Mouse (Mus musculus) midbrain, embryonic 12.5 days (tissue): ENCODE measurements at regions not wholly inside any gene's neighbourhood (a gene's known extent, or its start where the extent isn't known, plus 50 kb on each side); places are given as distances from the start of the nearest gene placed in this dataset.

Experiments
- ATAC-seq: fragments of 200-750 bp; cut with Nextera tagmentation; 2 replicates; pipeline ENCODE4 v1.8.0; 2017; ENCODE audit warnings: low read depth, moderate TSS enrichment, moderate library complexity; ENCODE audit not compliant: low FRiP score
- H3K27ac ChIP-seq: fragments of 300-500 bp; sonication (generic); replicated peaks from 2 replicates; pipeline ENCODE4 v1.5.1; 2016; ENCODE audit warnings: mild to moderate bottlenecking
- H3K27me3 ChIP-seq: fragments of 300-500 bp; sonication (generic); 2 replicates; pipeline ENCODE4 v1.6.1; 2016; ENCODE audit warnings: mild to moderate bottlenecking
- H3K36me3 ChIP-seq: fragments of 300-500 bp; sonication (generic); 2 replicates; pipeline ENCODE4 v1.6.1; 2016
- H3K4me1 ChIP-seq: fragments of 300-500 bp; sonication (generic); 2 replicates; pipeline ENCODE4 v1.6.1; 2016
- H3K4me2 ChIP-seq: fragments of 300-500 bp; sonication (generic); replicated peaks from 2 replicates; pipeline ENCODE4 v1.6.1; 2016; ENCODE audit warnings: mild to moderate bottlenecking, moderate library complexity
- H3K4me3 ChIP-seq: fragments of 300-500 bp; sonication (generic); 2 replicates; pipeline ENCODE4 v1.5.1; 2016; ENCODE audit warnings: mild to moderate bottlenecking
- H3K9ac ChIP-seq: fragments of 300-500 bp; sonication (generic); replicated peaks from 2 replicates; pipeline ENCODE4 v1.6.1; 2016; ENCODE audit warnings: mild to moderate bottlenecking, moderate library complexity
- H3K9me3 ChIP-seq: fragments of 300-500 bp; sonication (generic); 2 replicates; pipeline ENCODE4 v1.6.1; 2016; ENCODE audit warnings: mild to moderate bottlenecking
- WGBS: fragments of 180-500 bp; shearing (Covaris S2); methylation state at CpG from one replicate; pipeline ENCODE4 v1.1.7; 2016; 5-methylcytosine and 5-hydroxymethylcytosine counted together

DNA sequence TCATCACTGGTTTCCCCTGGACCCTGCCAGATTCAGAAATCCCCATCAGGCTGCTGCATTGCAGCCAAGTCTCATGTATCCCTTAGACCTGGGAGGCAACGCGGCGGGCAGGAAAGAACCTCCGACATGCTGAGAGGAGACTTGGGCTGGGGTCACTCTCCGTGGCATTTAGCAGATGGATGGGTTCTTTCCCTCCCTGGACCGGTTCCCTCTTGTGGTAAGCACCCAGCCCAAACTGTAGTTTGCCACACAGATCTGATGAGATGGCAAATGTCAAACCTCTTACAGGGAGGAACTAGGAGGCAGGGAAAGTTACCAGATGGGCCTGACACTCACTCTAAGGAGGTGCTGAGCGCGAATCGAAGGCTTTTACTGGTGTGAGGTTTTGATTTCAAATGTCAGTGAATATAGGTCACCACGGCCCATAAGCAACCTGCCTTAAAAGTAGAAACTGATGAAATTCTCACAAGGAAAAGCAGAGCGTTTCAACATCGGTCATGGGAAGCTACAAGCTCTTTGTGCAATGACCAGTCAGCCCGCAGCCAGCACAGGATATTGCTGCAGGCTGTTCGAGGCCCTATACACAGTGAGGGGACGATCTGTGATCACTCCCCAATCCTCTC, 199.9 kb upstream of the Lpp start:
- WGBS, result 80% methylated on average over 15 of the region's 15 CpGs
- no peaks in the 10 kb centered on the region for H3K27me3 ChIP-seq
- ATAC-seq, result no peak
- no peak overlapping the region for H3K27ac ChIP-seq
- H3K9ac ChIP-seq, result no peak overlapping the region
- H3K4me1 ChIP-seq, result no peaks in the 10 kb centered on the region
- H3K4me3 ChIP-seq, result no peak overlapping the region
- H3K9me3 ChIP-seq, result no peaks in the 10 kb centered on the region
- no peak overlapping the region for H3K4me2 ChIP-seq
- H3K36me3 ChIP-seq, result no peaks in the 10 kb centered on the region

DNA sequence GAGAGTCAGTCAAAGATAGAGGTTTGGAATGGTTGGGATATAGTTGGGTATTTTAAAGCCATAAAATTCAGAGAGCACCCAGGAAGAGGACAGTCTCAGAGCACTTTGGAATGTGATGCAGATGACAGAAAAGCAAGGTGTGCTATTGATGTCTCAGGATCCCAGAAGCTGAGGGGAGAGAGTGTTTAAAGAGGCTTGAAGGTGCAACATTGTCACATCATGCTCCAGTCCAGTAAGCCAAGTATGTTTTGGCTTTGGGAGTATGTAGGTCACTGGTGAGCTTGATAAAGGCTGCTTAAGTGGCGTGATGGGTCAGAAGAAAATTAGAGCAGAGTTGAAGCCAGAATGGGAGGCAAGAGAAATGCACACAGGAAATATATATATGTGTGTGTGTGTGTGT, 201.3 kb upstream of the Lpp start:
- WGBS, result 93% methylated on average over 1 of the region's 1 CpGs
- no peak overlapping the region for H3K4me3 ChIP-seq
- H3K9ac ChIP-seq, result no peak overlapping the region
- H3K4me1 ChIP-seq, result no peaks in the 10 kb centered on the region
- no peak overlapping the region for H3K4me2 ChIP-seq
- ATAC-seq, result no peak
- no peak overlapping the region for H3K27ac ChIP-seq
- H3K36me3 ChIP-seq, result no peaks in the 10 kb centered on the region
- no peaks in the 10 kb centered on the region for H3K9me3 ChIP-seq
- no peaks in the 10 kb centered on the region for H3K27me3 ChIP-seq

DNA sequence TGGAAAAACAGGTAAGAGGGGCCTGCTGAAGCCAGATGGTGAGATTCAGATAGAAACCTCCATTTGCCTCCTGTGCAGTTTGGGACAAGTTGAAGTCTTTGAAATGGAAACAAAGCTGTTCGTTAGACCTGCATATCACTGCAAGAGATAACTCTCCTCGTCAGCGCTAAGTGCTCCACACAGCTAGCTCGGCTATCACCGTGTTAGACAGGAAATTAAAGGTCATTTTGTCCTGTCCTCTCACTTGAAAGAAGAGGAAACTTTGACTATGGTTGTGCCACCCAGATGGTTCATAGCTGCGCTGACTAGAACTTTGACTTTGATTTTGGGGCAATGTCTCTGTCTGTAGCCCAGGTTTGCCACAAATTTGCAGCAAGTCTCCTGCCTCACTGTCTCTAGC, 198.5 kb upstream of the Bcl6 start:
- no peak overlapping the region for H3K4me3 ChIP-seq
- WGBS, result 86% methylated on average over 6 of the region's 6 CpGs
- no peak overlapping the region for H3K27ac ChIP-seq
- no peaks in the 10 kb centered on the region for H3K4me1 ChIP-seq
- no peak overlapping the region for H3K9ac ChIP-seq
- no peaks in the 10 kb centered on the region for H3K36me3 ChIP-seq
- H3K9me3 ChIP-seq, result no peaks in the 10 kb centered on the region
- ATAC-seq, result no peak
- no peaks in the 10 kb centered on the region for H3K27me3 ChIP-seq
- H3K4me2 ChIP-seq, result no peak overlapping the region

DNA sequence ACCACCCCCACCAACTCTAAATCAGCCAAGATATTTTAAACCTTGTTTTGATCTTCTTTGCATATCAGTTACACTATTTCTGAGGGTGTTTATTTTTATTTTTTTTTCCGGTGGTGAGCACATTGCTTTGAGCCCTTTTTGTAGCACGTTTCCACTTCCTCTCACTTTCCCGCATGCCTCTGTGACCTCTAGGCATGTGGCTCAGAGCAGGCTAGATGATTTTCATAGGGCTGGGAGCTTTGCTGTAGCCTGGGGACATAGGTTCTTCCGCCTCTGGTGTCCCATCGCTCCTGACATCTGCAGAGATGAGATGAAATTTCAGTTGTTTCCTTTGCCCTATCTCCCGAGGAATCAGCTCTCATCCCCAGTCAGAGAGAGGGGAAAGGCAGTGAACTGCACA, 197.3 kb upstream of the Bcl6 start:
- WGBS, result 76% methylated on average over 6 of the region's 6 CpGs
- Histone ChIP-seq H3K9ac (no peak overlapping the region), H3K4me1 (no peaks in the 10 kb centered on the region), H3K36me3 (no peaks in the 10 kb centered on the region), H3K9me3 (no peaks in the 10 kb centered on the region), H3K27me3 (no peaks in the 10 kb centered on the region), H3K4me2 (no peak overlapping the region), H3K4me3 (no peak overlapping the region), H3K27ac (no peak overlapping the region)
- no peak for ATAC-seq

DNA sequence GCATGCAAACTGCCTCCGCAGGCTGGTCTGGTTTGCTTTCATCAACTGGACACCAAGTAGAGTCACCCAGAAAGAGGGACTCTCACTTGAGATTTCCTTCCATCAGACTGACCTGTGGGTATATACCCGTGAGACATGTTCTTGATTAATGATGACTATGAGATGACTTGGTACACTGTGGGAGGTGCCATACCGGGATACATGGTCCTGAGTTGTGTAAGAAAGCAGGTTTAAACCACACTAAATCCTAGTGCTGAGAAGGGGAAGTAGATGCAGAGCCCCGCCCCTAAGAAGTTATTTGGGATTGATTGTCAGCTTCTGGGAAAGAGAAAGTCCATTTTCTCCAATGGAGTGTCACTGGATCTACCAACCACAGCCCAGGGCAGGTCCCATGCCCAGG, 196.2 kb upstream of the Bcl6 start:
- no peak for ATAC-seq
- Histone ChIP-seq H3K9ac (no peak overlapping the region), H3K4me3 (no peak overlapping the region), H3K27me3 (no peaks in the 10 kb centered on the region), H3K4me2 (no peak overlapping the region), H3K9me3 (no peaks in the 10 kb centered on the region), H3K4me1 (no peaks in the 10 kb centered on the region), H3K36me3 (no peaks in the 10 kb centered on the region), H3K27ac (no peak overlapping the region)
- WGBS, result 90% methylated on average over 4 of the region's 4 CpGs

DNA sequence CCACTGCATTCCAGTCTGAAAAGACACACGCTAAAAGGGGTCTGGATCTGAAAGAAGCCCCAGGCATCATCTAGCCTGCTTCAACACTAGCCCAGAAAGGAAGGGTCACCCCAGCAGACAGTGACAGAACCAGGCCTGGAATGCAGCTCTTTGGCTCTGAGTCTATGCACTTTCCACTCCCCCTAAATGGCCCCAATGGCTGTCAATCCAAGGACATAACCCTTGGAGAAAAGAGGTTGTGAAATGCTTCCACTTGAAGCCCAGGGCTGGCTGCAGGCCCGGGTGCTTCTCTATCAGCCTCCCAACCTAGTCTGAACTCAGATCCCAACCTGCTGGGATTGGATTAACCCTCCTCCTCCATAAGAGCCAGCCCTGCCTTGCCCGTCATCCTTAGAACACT, 194.6 kb upstream of the Bcl6 start:
- Histone ChIP-seq H3K27me3 (no peaks in the 10 kb centered on the region), H3K36me3 (no peaks in the 10 kb centered on the region), H3K9me3 (no peaks in the 10 kb centered on the region), H3K4me1 (no peaks in the 10 kb centered on the region), H3K9ac (no peak overlapping the region), H3K4me2 (no peak overlapping the region), H3K4me3 (no peak overlapping the region), H3K27ac (no peak overlapping the region)
- ATAC-seq, result no peak
- 87% methylated on average over 3 of the region's 3 CpGs for WGBS

DNA sequence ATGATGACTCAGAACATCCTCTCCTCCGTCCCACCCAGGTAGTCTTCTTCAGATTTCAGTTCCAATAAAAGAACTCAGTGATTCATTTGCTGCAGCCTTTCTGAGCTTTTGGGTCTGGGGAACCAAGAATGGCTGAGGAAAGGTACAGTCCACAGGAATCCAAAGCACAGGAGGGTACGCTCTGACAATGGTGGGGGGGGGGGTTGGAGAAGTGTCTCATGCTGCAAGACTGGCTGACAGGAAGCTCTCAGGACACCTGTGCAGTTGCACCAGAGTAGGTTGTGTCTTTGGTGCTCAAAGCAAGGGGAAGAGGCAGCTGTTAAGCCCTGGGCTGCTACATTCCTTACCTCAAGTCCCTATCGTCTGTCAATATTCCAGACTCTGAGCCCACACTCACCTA, 192.7 kb upstream of the Bcl6 start:
- Histone ChIP-seq H3K27ac (no peak overlapping the region), H3K4me1 (no peaks in the 10 kb centered on the region), H3K9ac (no peak overlapping the region), H3K36me3 (no peaks in the 10 kb centered on the region), H3K27me3 (no peaks in the 10 kb centered on the region), H3K4me2 (no peak overlapping the region), H3K4me3 (no peak overlapping the region), H3K9me3 (no peaks in the 10 kb centered on the region)
- 86% methylated on average over 3 of the region's 3 CpGs for WGBS
- no peak for ATAC-seq

DNA sequence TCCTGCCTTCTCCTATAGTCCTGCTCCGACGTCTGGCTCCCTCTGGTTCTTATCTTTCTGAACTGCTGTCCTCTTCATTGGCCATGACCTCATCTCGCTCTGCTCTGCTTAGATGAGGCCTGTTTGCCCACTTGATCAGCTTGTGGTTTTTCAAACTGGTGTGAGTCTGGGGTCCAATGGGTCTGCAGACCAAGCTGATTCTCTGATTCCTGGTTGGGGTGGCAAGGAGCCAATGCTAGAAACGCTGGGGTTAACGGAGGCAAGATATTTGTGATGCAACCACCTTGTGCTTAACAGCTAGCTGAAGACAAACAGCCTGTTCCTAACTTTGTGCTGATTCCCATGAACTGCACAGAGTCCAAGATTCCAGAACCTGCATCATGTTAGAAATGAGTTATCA, 192.0 kb upstream of the Bcl6 start:
- no peaks in the 10 kb centered on the region for H3K27me3 ChIP-seq
- ATAC-seq, result no peak
- no peak overlapping the region for H3K9ac ChIP-seq
- no peak overlapping the region for H3K27ac ChIP-seq
- H3K4me3 ChIP-seq, result no peak overlapping the region
- 89% methylated on average over 5 of the region's 5 CpGs for WGBS
- no peak overlapping the region for H3K4me2 ChIP-seq
- no peaks in the 10 kb centered on the region for H3K4me1 ChIP-seq
- no peaks in the 10 kb centered on the region for H3K9me3 ChIP-seq
- H3K36me3 ChIP-seq, result no peaks in the 10 kb centered on the region

DNA sequence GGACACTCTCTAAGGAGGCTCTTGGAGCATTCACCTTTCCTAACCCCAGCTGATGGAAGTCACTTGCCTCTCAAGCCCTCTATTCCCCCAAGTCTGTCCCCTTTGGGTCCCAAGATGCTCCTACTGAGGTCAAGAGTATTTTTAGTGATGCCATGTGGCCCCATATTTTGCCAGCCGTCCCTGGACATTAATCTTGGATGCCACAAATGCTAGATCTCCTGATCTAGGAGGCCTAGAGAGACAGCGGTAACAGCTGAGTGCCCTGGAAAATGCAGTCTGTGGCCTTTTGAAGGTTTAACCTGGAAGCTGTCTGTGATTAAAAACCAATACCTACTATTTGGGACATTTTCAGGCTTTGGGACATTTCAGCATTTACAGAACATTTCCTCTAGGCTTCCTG, 188.9 kb upstream of the Bcl6 start:
- Histone ChIP-seq H3K4me2 (no peak overlapping the region), H3K4me3 (no peak overlapping the region), H3K9ac (no peak overlapping the region), H3K9me3 (no peaks in the 10 kb centered on the region), H3K27me3 (no peaks in the 10 kb centered on the region), H3K36me3 (no peaks in the 10 kb centered on the region), H3K4me1 (no peaks in the 10 kb centered on the region), H3K27ac (no peak overlapping the region)
- no peak for ATAC-seq
- WGBS, result 79% methylated on average over 2 of the region's 2 CpGs

DNA sequence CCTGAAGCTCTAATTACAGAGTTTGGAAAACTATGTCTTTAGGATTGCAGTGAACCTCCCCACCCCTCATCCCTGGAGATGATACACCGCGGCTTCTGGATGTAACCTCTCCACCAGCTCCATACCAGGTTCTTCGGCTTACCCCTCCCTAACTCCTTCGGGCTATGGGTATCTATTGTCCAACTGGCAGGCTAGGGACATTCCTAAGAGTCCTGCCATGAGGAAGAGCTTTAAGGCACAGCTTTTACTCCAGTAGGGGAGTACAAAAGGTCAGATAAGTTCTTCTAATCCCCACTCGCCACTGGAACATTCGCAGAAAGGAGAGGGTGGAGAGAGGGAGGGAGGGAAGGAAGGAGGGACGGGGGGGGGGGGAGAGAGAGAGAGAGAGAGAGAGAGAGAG, 188.5 kb upstream of the Bcl6 start:
- Histone ChIP-seq H3K27me3 (no peaks in the 10 kb centered on the region), H3K36me3 (no peaks in the 10 kb centered on the region), H3K4me3 (no peak overlapping the region), H3K27ac (no peak overlapping the region), H3K9ac (no peak overlapping the region), H3K4me1 (no peaks in the 10 kb centered on the region), H3K4me2 (no peak overlapping the region), H3K9me3 (no peaks in the 10 kb centered on the region)
- no peak for ATAC-seq
- 58% methylated on average over 5 of the region's 7 CpGs for WGBS

DNA sequence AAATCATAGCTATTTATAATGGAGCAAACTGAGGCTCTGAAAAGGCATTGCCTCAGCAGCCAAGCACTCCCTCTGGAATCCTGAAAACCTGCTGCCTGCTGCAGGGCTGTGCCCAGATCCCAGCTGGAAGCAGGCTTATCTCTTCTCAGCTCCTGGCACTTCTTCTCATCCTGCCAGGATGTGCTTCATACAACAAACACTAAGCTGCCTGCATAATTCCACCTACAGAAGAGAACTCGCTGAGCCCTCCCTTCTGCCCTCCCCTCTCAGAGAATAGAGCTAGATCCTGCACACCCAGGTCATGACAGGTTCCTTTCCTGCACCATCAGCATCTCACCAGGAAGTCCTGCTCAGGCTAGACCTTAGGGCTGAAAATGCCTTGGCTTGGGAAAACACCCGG, 187.4 kb upstream of the Bcl6 start:
- Histone ChIP-seq H3K27me3 (no peaks in the 10 kb centered on the region), H3K36me3 (no peaks in the 10 kb centered on the region), H3K9me3 (no peaks in the 10 kb centered on the region), H3K4me3 (no peak overlapping the region), H3K4me2 (no peak overlapping the region), H3K9ac (no peak overlapping the region), H3K27ac (no peak overlapping the region), H3K4me1 (no peaks in the 10 kb centered on the region)
- WGBS, result 50% methylated on average over 2 of the region's 2 CpGs
- ATAC-seq, result no peak

DNA sequence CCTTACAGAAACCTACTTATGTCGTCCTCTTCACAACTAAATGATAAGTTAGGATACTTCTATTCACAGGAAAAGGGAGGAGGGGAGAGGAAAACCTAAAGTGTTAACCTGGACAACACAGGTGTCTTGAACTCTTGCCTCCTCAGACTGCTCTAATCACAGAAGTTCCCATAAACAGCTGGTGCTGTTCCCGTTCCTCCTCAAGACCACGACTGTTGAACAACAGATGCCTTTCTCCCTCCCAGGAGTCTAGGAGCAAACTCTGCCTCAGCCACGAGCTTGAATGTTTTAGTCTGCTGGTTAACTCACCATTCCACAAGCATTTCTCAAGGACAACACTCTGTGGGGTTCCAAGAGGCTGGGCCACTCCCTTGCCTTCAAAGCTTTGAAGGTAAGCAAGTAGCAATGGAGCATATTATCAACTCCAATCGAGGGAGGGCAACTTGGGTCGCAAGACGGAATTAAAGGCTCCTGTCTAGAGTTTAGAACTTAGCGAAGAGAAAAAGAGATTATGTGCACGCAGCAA, 186.6 kb upstream of the Bcl6 start:
- Histone ChIP-seq H3K9ac (no peak overlapping the region), H3K27ac (no peak overlapping the region), H3K27me3 (no peaks in the 10 kb centered on the region), H3K4me3 (no peak overlapping the region), H3K4me2 (no peak overlapping the region), H3K9me3 (no peaks in the 10 kb centered on the region), H3K4me1 (no peaks in the 10 kb centered on the region), H3K36me3 (no peaks in the 10 kb centered on the region)
- no peak for ATAC-seq
- WGBS, result 76% methylated on average over 9 of the region's 9 CpGs

DNA sequence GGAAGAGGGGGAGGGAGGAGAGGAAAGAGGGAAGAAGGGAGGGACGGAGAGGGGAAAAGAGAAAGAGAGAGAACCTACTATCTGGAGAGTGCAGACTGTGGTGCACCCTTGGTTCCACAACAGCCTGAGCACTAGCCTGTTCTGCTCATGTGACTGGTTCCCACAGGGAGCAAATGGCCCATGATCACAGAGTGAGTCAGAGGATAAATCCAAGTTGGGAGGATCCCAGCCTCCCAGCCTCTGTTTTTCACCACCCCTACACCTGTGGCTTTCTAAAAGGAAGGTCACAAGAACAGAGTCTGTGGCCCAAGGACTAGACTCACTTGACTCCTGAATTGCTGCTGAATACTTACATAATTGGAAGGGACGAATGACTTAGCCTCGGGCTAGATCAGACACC, 185.9 kb upstream of the Bcl6 start:
- no peak overlapping the region for H3K9ac ChIP-seq
- H3K36me3 ChIP-seq, result no peaks in the 10 kb centered on the region
- H3K4me1 ChIP-seq, result no peaks in the 10 kb centered on the region
- WGBS, result 87% methylated on average over 3 of the region's 3 CpGs
- H3K9me3 ChIP-seq, result no peaks in the 10 kb centered on the region
- no peak for ATAC-seq
- H3K27ac ChIP-seq, result no peak overlapping the region
- no peak overlapping the region for H3K4me3 ChIP-seq
- no peaks in the 10 kb centered on the region for H3K27me3 ChIP-seq
- no peak overlapping the region for H3K4me2 ChIP-seq
